Mouse (Mus musculus) megakaryocyte, adult 5-6 weeks (primary cell): ENCODE measurements around the gene Wdfy4. TPM values are rescaled to one million over a fixed set of nuclear protein-coding genes. Genes with fewer than 3 reads are reported as not detected.

Source experiments
- ATAC-seq: 2 replicates; pipeline ENCODE4 v1.8.0; 2016; ENCODE audit warnings: mild to moderate bottlenecking, inconsistent platforms; ENCODE audit not compliant: poor library complexity, severe bottlenecking
- total RNA-seq, 2 experiments: library from RNA; stranded (forward) in 1 of 2; stranded (reverse) in 1 of 2; fragments of 153-499, 151-499 nt in 1 of 2; fragments of 221-1000, 200-1000 nt in 1 of 2; gene quantifications; 2 replicates each; pipeline versions ENCODE4 v1.2.3 to v1.2.4; 2015 to 2017

Gene Wdfy4
- total RNA-seq, 2 experiments from 2014 or later: 44.6 to 65.9 TPM

DNA sequence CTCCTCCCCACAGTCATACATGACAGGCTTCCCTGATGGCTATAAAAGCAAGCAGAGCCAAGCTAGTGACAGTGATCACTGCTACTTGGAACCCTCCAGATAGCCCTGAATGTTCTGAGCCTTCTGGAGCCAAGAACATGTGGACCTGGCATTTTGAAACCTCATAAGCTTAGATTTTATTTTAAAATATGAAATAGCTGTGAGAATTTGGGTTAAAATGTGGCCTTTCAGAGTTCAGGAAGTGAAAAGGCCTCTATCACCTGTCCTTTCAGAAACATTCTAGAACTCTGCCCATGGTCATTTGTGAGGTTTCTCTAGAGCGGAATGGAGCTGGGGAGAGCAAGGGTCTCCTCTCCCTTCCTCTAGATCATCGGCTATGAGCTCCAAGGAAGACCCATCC, 194.2 kb downstream of the Wdfy4 start, which contains the start of gene Lrrc18:
Lrrc18 (plus strand) TSS at position 301 of the 400 bp plus-strand sequence.
- ATAC-seq: no peak

GRCm38 (mm10) chr14:32986659-32987058, 198.6 kb downstream of the Wdfy4 start:
- no peak for ATAC-seq

- ATAC-seq: no peak
Measured at GRCm38 (mm10) chr14:32984176-32984738, 201.1 kb downstream of the Wdfy4 start.

DNA sequence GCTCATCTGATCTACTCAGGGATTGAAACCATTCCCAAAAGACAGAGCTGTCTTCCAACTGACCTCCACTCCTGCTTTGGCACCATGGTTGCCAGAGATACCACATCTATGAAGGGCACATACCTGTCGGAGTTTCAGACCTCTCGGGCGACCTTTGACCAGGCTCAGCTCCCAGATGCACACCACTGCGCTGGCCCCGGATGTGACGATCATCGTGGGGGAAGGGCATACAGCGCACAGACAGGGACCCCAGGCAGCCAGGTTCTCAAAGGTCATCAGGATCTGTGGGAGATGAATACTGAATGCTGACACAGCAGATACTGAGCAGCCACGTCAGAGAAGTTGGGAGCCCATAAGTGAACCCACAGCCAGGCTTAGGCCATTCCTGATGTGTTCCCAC, 214.6 kb downstream of the Wdfy4 start:
- ATAC-seq: no peak

GRCm38 (mm10) chr14:32964742-32965141, 220.6 kb downstream of the Wdfy4 start:
- ATAC-seq: no peak

GRCm38 (mm10) chr14:32960481-32960880, 224.8 kb downstream of the Wdfy4 start:
- peak; percentile 57; the same call in 1 of the 2 replicates for ATAC-seq

- ATAC-seq: no peak
Measured at GRCm38 (mm10) chr14:32958671-32959070, 226.6 kb downstream of the Wdfy4 start.

GRCm38 (mm10) chr14:32956486-32956885, 228.8 kb downstream of the Wdfy4 start:
- no peak for ATAC-seq

GRCm38 (mm10) chr14:32950312-32951301, 234.7 kb downstream of the Wdfy4 start:
- ATAC-seq: no peak

DNA sequence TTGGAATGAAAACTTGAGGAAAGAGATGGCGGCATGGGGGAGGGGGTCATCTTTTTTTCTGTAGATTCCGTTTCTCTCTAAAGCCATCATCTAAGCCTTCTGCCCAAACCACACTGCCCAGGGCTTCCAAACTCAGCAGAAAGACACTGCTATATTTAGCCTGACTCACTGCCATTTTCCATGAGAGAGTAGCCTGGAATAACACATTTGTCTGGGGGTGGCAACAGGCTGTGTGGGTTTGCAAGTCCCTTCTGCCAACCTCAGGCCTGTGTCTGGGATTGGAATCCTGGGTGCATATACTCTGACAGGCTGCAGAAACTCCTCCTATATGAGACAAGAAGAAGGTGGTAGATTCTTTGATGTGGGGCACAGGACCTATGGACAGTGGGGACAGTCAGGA, 237.8 kb downstream of the Wdfy4 start:
- ATAC-seq: no peak

- peak; percentile 52 for ATAC-seq
Measured at GRCm38 (mm10) chr14:32939217-32939616, 246.1 kb downstream of the Wdfy4 start.

DNA sequence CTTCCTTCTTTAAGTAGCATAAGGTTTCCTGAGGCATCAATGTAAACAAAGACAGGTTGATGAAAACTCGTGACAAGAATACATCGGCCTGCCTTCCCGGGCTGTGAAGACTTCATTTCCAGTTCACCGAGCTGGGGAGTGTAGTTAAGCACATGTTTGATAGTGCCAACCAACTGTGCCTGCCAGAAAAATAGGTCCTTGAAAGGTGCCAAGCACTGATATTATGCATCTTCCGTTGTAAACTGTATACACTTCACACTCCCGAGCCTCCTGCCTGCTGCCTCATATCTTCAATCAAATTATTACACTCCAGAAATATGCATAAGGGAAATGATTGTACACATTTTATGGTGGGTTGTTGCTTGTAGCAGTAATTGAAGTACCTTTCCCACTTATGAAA, 251.2 kb downstream of the Wdfy4 start:
- no peak for ATAC-seq

GRCm38 (mm10) chr14:32932220-32932619, 253.1 kb downstream of the Wdfy4 start:
- ATAC-seq: no peak

DNA sequence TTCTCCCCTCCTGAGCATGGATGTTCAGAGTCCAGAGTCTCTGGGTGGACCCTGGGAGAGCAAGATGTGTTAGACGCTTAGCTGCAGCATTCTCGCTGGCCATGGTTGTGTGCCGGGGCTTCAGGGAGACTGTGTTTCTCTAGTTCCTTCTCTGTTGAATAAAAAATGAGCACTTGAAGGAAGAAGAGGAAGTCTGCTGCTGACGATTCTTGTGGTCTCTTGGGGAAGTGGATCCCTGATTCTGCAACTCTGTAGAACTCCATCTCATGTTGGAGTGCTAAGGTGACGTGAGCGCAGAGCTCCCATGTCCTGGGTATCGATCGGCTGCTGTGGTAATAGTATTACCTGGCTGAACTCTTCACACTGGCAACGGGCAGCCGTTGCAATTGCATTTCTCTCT, 253.6 kb downstream of the Wdfy4 start:
- peak; percentile 92 for ATAC-seq

GRCm38 (mm10) chr14:32923871-32924270, 261.4 kb downstream of the Wdfy4 start:
- ATAC-seq: no peak

DNA sequence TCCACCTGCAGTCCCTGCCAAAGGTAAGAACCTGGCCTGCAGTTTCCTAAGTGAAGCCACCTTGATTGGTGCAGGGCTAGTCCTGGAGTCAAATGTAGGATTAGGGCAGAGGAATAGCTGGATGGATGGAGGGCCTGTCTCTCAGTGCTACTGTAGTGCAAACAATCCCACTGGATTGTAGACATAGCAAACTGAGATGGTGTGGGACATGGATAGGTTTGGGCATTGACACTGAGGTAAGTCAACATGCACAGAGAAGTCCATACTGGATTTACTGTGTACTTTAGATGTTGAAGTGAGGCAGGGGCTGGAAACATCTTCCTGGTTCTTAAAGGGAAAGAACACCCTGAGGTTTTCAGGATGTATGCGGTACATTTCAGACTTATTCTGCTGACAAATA, 267.4 kb downstream of the Wdfy4 start:
- ATAC-seq: no peak

GRCm38 (mm10) chr14:32915360-32915759, 269.9 kb downstream of the Wdfy4 start:
- no peak for ATAC-seq

GRCm38 (mm10) chr14:32911187-32911586, 274.1 kb downstream of the Wdfy4 start:
- ATAC-seq: no peak
